Mouse (Mus musculus): ENCODE results near the gene Ush1g. TPM values are rescaled to one million over a fixed set of nuclear protein-coding genes. Genes with fewer than 3 reads are reported as not detected.

The Ush1g gene
- total RNA-seq, 4 experiments from 2014 or later, result 0.09 to 0.28 (median 0.25) TPM

- DNase-seq (ENCODE audit: low spot score), result no peak
Measured at GRCm38 (mm10) chr11:115289885-115290284, 32.0 kb downstream of the Ush1g start.

- DNase-seq (ENCODE audit: low spot score), result no peak
Measured at GRCm38 (mm10) chr11:115288305-115288704, 33.5 kb downstream of the Ush1g start.

DNA sequence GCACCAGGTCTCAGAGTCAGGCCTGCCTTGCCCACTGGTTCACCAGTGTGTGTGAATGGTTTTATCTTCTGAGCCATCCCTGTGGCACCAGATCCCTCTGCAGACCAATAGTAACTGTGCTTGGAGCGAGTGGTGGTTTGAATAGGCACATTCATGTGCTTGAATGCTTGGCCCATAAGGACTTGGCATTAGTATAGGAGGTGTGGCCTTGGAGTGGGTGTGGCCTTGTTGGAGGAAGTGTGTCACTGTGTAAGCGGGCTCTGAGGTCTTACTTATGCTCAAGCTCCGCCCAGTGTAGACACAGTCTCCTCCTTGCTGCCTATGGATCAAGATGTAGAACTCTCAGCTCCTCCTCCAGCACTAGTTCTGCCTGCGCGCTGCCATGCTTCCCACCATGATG is 34.5 kb downstream of the Ush1g start:
- DNase-seq (ENCODE audit: low spot score), result no peak

- no peak for DNase-seq (ENCODE audit: low spot score)
Measured at GRCm38 (mm10) chr11:115286201-115286993, 35.4 kb downstream of the Ush1g start.

GRCm38 (mm10) chr11:115285282-115285681 is 36.6 kb downstream of the Ush1g start:
- no peak for DNase-seq (ENCODE audit: low spot score)

DNA sequence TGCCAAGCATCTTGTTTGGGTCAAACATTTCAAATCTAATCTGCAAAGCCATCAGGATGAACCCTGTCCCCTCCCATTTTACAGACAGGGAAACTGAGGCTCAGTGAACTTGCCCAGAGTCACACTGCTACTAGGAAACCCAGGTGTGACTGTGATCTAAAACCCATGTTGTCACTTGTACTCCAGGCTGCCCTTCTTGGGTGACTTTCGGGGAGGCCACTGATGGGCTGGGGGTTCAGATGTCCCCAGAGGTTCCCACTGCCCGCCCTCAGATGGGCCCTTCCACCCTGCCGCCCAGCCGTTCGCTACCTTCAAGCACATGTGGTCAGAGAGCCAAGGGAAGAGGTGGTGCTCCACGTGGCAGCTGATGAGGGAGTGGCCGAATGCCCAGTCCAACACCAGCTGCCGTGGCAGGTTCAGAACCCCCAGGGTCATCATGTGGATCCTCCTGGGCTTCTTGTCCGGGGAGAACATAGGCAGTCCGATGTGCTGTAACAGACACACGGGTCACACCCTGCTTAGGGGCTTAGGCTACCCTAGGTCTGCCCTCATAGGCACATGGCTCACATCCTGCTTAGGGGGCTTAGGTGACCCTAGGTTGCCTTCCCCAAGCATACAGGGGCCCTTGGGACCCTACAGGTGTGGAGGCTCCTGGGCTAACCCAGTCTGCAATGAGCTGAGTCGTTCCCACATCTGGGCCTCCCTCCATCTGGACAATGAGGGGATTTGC is 37.8 kb downstream of the Ush1g start:
- no peak for DNase-seq (ENCODE audit: low spot score)

DNA sequence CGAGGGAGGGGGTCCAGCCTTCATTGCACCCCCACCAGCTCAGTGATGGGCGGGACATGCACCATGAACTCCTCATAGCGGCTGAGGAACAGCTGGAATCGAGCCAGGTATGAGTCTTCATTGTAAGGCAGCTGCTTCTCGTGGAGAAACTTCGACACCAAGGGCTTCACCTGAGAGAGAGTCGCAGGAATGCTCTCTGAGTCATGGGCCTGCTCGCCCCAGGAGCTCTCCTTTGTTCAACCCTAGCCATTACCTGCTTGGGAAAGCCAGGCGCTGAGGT is 38.4 kb downstream of the Ush1g start:
- no peak for DNase-seq (ENCODE audit: low spot score)

GRCm38 (mm10) chr11:115282723-115283485 is 38.9 kb downstream of the Ush1g start:
- DNase-seq (ENCODE audit: low spot score), result no peak

DNA sequence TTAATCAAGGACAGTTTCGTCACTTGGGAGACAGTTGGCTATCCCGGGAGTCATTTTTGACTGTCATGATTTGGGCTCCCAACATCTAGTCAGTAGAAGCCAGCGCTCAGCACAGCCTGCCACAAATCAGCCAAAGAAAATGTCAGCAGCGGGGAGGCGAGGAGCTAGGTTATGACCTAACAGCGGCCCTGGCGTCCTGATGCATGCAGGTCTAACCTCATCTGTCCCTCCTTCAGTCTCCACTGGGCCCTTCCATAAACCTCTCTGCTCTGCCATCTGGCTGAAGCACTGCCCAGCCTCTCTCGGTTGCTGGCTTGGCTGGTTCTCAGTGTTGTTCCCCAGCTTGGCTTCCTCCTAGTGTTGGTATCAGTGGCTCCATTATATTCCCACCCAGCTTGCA is 39.5 kb downstream of the Ush1g start:
- no peak for DNase-seq (ENCODE audit: low spot score)

DNA sequence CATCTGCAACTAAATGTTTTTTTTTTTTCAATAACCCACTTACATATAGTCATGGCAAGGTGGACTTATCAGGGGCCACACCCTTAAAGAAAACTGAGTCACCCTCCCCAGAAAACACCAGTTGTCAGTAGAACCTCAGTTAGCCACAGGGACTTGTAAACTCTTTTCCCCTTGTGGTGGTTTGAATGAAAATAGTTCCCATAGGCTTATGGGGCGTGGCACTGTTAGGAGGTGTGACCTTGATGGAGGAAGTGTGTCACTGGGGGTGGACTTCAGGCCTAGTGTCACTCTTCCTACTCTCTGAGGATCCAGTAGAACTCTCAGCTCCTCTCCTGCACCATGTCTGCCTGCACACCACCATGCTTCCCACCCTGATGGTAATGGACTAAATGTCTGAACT is 42.1 kb downstream of the Ush1g start:
- no peak for DNase-seq (ENCODE audit: low spot score)

- DNase-seq (ENCODE audit: low spot score), result no peak
Measured at GRCm38 (mm10) chr11:115278176-115278575, 43.7 kb downstream of the Ush1g start.

DNA sequence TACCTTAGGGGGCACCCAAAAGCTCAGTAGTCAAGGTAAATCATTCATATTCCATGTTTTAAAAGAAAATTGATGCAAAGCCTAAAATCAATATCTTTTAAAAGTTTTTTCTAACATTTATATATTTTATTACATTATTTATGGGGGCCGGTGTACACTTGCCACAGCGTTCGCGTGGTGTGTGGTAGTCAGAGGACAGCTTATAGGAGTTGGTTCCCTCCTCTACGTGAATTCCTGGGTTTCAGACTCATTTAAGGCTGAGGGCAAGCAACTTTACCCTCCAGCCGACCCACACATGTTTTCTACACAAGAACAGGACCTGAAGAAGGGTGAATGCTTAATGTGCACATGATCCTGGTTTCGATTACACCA is 44.3 kb downstream of the Ush1g start:
- DNase-seq (ENCODE audit: low spot score), result no peak

GRCm38 (mm10) chr11:115276780-115277603 is 44.8 kb downstream of the Ush1g start, which contains the start of gene Fdxr:
Gene Fdxr, minus strand, starts transcription at chr11:115277050.
- DNase-seq (ENCODE audit: low spot score), result peak; percentile 100

DNA sequence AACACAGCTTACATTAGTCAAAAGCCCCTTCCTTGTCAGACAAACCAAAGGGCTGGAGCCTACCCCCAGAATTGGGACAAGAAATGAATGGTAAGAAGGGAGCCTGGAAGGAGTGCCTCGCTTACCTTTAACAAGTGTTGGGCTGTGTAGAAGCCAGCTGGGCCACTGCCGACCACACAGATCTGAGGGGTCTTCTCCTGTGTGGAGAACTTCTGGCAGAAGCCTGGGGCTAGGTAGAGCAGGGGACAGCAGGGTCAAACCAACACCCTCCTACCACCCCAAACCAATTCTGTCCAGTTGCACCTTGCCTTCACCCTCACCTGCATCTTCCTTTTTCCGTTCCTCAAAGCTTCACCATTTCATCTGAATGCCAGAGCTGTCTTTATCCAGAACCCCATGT is 45.9 kb downstream of the Ush1g start:
- DNase-seq (ENCODE audit: low spot score), result no peak

DNA sequence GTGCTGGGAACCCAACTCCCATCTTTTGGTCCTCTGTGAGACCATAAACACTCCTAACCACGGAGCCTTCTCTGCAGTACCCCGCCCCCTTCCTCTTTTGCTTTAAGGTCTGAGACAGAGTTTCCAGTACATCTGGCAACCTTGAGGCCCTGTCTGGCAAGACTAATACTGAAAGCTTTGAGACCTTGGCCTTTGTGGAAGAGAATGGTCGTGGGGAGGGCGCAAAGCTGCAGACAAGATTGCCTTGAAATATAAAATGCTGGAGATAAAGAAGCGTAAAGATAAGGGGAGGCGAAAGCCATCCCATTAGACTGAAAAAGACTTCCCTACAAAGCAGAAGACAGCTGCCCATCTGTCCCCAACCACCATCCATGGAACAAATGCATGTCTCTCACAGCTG is 46.3 kb downstream of the Ush1g start:
- DNase-seq (ENCODE audit: low spot score), result no peak

- no peak for DNase-seq (ENCODE audit: low spot score)
Measured at GRCm38 (mm10) chr11:115274771-115275170, 47.1 kb downstream of the Ush1g start.

DNA sequence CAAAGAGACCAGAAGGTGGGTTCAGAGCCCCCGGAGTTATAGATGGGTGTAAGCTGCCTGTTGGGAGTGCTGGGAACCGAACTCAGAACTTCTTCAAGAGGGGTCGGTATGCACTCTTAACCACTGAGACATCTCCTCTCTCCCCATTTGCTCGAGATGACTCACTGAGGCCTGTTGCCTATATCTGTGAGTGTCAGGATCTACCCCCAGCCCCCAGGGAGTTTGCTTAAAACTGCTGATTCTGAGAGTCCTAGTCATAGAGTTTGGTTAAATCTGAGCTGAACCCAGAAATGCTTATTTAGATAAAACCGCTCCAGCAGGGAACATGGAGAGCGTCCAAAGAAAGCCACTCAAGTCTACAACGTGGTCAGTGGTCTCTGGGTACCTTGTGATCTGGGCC is 47.7 kb downstream of the Ush1g start:
- no peak for DNase-seq (ENCODE audit: low spot score)

GRCm38 (mm10) chr11:115273735-115274134 is 48.1 kb downstream of the Ush1g start:
- DNase-seq (ENCODE audit: low spot score), result no peak

DNA sequence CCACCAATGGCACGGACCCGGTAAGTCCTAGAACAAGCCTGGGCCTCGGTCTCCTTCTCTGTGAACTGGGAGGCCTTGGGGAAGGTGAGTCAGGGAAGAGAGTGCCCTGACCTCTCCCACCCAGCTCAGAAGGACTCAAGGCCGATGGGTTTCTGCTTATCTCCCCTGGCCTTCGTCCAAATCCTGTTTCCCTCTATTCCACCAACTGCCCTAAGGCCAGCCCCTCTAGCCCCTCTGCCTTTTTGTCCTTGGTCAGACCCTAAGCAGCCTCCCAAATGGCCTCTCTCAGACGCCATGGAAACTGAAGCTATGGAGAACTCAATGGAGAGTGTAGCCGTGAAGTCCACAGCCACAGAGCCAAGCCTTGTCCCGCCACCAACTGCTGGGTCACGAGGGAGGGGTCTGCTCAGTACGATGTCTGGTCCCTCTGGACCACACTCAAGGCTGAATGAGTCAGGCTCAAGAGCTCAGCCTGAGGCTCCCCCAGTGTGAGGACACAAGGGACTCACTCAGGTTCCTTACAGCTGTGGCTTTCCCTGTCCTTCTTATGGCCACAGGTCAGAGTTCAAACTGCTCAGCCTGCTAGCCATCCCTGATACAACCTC is 48.8 kb downstream of the Ush1g start:
- DNase-seq (ENCODE audit: low spot score), result no peak

DNA sequence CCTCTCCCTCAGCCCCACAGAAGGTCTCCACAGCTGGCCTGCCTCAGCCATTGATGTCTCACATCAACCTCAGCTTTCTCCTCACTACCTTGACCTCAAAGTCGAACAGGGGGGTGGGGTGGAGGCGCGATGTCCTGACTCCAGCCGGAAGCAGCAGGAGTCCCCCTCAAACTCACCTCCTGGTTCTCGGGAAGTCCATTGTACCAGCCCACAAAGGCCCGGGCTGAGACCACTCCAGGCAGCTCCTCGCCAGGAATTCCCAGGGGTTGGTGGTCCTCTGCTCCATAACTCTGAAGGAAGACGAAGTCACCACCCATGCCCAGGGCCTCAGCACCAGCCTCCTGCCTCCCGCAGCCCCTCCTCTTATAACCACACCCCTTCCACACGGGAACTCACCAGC is 50.4 kb downstream of the Ush1g start:
- DNase-seq (ENCODE audit: low spot score), result no peak

DNA sequence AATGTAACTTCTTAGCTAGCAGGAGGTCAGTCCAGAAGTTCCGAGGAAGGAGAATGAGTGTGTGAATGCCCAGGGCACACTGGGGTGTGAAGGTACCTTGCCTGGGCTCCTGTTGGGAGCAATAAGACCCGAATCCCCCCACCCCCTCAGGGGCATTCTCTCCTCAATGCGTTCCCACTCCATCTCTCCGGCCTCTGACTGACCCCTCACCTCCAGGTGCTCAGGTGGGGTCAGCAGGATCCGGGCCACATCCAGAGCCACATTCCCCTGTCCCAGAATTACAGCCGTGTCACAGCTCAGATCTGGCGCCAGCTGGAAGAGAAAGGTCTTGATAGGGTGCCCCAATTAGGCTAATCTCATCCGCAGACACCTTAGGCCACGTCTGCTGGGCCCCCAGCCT is 50.8 kb downstream of the Ush1g start:
- no peak for DNase-seq (ENCODE audit: low spot score)

Data from heart, adult 8-10 months (tissue).